Mouse (Mus musculus): Measurements from ENCODE around the gene Mtap. TPM values are rescaled to one million over a fixed set of nuclear protein-coding genes. Genes with fewer than 3 reads are reported as not detected.

The Mtap gene
- 13.0 and 17.3 TPM in 2 replicates for polyA plus RNA-seq (2015; fragmentation: Nextera tagmentation; extraction: Ambion mirVana)

GRCm38 (mm10) chr4:89136906-89137541 lies at the start of gene Mtap:
Mtap (plus strand) TSS chr4:89137122.
- Histone ChIP-seq H3K9me3 (replicated peaks; ENCODE audit: control insufficient read depth, low read length) (no peaks in the 10 kb centered on the region), H3K4me2 (ENCODE audit: low read depth, low read length) (peak within 1 kb of the TSS; percentile 77), H3K4me1 (ENCODE audit: control insufficient read depth, low read depth, low read length) (no peaks in the 10 kb centered on the region; the same call in 1 of the 2 replicates), H3K27me3 (ENCODE audit: control insufficient read depth, insufficient read depth, low read depth, low read length) (no peaks in the 10 kb centered on the region), H3K36me3 (ENCODE audit: control insufficient read depth, insufficient read depth) (no peaks in the 10 kb centered on the region), H3K9ac (ENCODE audit: low read depth, low read length) (peak within 1 kb of the TSS; percentile 63), H3K27ac (ENCODE audit: low read length) (peak within 1 kb of the TSS; percentile 69), H3K4me3 (ENCODE audit: low read depth, low read length) (peak within 1 kb of the TSS; percentile 76)
- WGBS (ENCODE audit: insufficient replicate concordance) = under 1% methylated on average over 31 of the region's 31 CpGs
- peak; percentile 85 for ATAC-seq (ENCODE audit: low read depth)

DNA sequence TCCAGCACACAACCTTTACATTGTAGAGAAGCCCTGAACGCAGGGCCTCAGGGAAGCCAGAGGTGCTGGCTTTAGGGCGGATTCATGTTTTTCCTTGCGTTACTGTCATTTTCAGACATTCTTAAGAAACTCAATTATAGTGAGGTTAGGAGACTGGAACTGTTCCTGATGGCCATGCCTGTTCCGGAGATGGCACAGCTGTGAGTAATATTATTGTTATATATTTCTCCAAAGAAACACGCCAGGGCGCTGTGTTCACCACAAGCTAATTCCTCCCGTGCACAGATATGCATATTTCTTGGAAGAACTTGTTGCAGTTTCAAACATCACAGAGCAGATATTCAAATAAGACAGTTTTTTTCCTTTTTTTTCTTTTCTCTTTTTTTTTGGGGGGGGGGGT lies 47.8 kb upstream of the Mtap start:
- no peak overlapping the region for H3K4me3 ChIP-seq (ENCODE audit: low read depth, low read length)
- H3K27ac ChIP-seq (ENCODE audit: low read length) = no peak overlapping the region
- H3K27me3 ChIP-seq (ENCODE audit: control insufficient read depth, insufficient read depth, low read depth, low read length) = no peaks in the 10 kb centered on the region
- no peaks in the 10 kb centered on the region for H3K4me1 ChIP-seq (ENCODE audit: control insufficient read depth, low read depth, low read length)
- ATAC-seq (ENCODE audit: low read depth) = no peak
- WGBS (ENCODE audit: insufficient replicate concordance) = 72% methylated on average over 7 of the region's 7 CpGs
- no peak overlapping the region for H3K9ac ChIP-seq (ENCODE audit: low read depth, low read length)
- H3K9me3 ChIP-seq (replicated peaks; ENCODE audit: control insufficient read depth, low read length) = no peaks in the 10 kb centered on the region
- no peak overlapping the region for H3K4me2 ChIP-seq (ENCODE audit: low read depth, low read length)
- no peaks in the 10 kb centered on the region for H3K36me3 ChIP-seq (ENCODE audit: control insufficient read depth, insufficient read depth)

- H3K4me2 ChIP-seq (ENCODE audit: low read depth, low read length) = no peak overlapping the region
- H3K9me3 ChIP-seq (replicated peaks; ENCODE audit: control insufficient read depth, low read length) = no peaks in the 10 kb centered on the region
- H3K9ac ChIP-seq (ENCODE audit: low read depth, low read length) = no peak overlapping the region
- no peak overlapping the region for H3K4me3 ChIP-seq (ENCODE audit: low read depth, low read length)
- WGBS (ENCODE audit: insufficient replicate concordance) = 61% methylated on average over 6 of the region's 6 CpGs
- no peaks in the 10 kb centered on the region for H3K4me1 ChIP-seq (ENCODE audit: control insufficient read depth, low read depth, low read length)
- no peaks in the 10 kb centered on the region for H3K27me3 ChIP-seq (ENCODE audit: control insufficient read depth, insufficient read depth, low read depth, low read length)
- H3K27ac ChIP-seq (ENCODE audit: low read length) = no peak overlapping the region
- no peaks in the 10 kb centered on the region for H3K36me3 ChIP-seq (ENCODE audit: control insufficient read depth, insufficient read depth)
- no peak for ATAC-seq (ENCODE audit: low read depth)
Measured at GRCm38 (mm10) chr4:89090217-89090616, 46.7 kb upstream of the Mtap start.

GRCm38 (mm10) chr4:89092153-89092552 lies 44.8 kb upstream of the Mtap start:
- no peaks in the 10 kb centered on the region for H3K36me3 ChIP-seq (ENCODE audit: control insufficient read depth, insufficient read depth)
- no peak overlapping the region for H3K4me3 ChIP-seq (ENCODE audit: low read depth, low read length)
- no peak for ATAC-seq (ENCODE audit: low read depth)
- H3K4me2 ChIP-seq (ENCODE audit: low read depth, low read length) = no peak overlapping the region
- 24% methylated on average over 5 of the region's 5 CpGs for WGBS (ENCODE audit: insufficient replicate concordance)
- H3K27ac ChIP-seq (ENCODE audit: low read length) = no peak overlapping the region
- no peak overlapping the region for H3K9ac ChIP-seq (ENCODE audit: low read depth, low read length)
- H3K4me1 ChIP-seq (ENCODE audit: control insufficient read depth, low read depth, low read length) = no peaks in the 10 kb centered on the region
- no peaks in the 10 kb centered on the region for H3K9me3 ChIP-seq (replicated peaks; ENCODE audit: control insufficient read depth, low read length)
- no peaks in the 10 kb centered on the region for H3K27me3 ChIP-seq (ENCODE audit: control insufficient read depth, insufficient read depth, low read depth, low read length)

- no peak for ATAC-seq (ENCODE audit: low read depth)
- Histone ChIP-seq H3K4me2 (ENCODE audit: low read depth, low read length) (no peak overlapping the region), H3K27ac (ENCODE audit: low read length) (no peak overlapping the region), H3K9me3 (replicated peaks; ENCODE audit: control insufficient read depth, low read length) (no peaks in the 10 kb centered on the region), H3K9ac (ENCODE audit: low read depth, low read length) (no peak overlapping the region), H3K27me3 (ENCODE audit: control insufficient read depth, insufficient read depth, low read depth, low read length) (no peaks in the 10 kb centered on the region), H3K4me3 (ENCODE audit: low read depth, low read length) (no peak overlapping the region), H3K4me1 (ENCODE audit: control insufficient read depth, low read depth, low read length) (no peaks in the 10 kb centered on the region), H3K36me3 (ENCODE audit: control insufficient read depth, insufficient read depth) (no peaks in the 10 kb centered on the region)
- 75% methylated on average over 5 of the region's 5 CpGs for WGBS (ENCODE audit: insufficient replicate concordance)
Measured at GRCm38 (mm10) chr4:89094773-89095172, 42.1 kb upstream of the Mtap start.

DNA sequence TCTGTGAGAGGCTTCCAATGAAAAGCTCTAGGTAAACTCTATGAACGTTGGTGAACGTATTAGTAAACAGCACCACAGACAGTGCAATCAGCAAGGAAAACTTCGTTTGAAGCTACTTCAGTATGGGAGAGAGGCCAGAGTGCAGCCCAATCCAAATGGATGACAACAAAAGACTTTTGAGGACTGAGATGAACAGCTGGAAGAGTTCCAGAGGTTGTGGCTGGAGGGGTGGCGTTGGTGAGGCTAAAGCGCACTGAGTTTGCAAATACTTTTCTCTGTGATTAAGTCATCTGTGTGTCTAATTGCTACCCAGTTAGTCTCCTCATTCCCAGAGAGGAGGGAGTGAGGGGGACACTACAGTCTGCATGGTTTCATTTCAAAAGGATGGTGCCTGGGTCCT lies 38.7 kb upstream of the Mtap start:
- 51% methylated on average over 5 of the region's 5 CpGs for WGBS (ENCODE audit: insufficient replicate concordance)

GRCm38 (mm10) chr4:89101276-89101675 lies 35.6 kb upstream of the Mtap start:
- Histone ChIP-seq H3K4me1 (ENCODE audit: control insufficient read depth, low read depth, low read length) (no peaks in the 10 kb centered on the region), H3K4me3 (ENCODE audit: low read depth, low read length) (no peak overlapping the region), H3K9me3 (replicated peaks; ENCODE audit: control insufficient read depth, low read length) (no peaks in the 10 kb centered on the region), H3K27ac (ENCODE audit: low read length) (no peak overlapping the region), H3K9ac (ENCODE audit: low read depth, low read length) (no peak overlapping the region), H3K36me3 (ENCODE audit: control insufficient read depth, insufficient read depth) (no peaks in the 10 kb centered on the region), H3K27me3 (ENCODE audit: control insufficient read depth, insufficient read depth, low read depth, low read length) (no peaks in the 10 kb centered on the region), H3K4me2 (ENCODE audit: low read depth, low read length) (no peak overlapping the region)
- 60% methylated on average over 3 of the region's 3 CpGs for WGBS (ENCODE audit: insufficient replicate concordance)
- no peak for ATAC-seq (ENCODE audit: low read depth)

More for the DNA sequence above, 38.7 kb upstream of the Mtap start:
- no peaks in the 10 kb centered on the region for H3K4me1 ChIP-seq (ENCODE audit: control insufficient read depth, low read depth, low read length)
- no peak overlapping the region for H3K9ac ChIP-seq (ENCODE audit: low read depth, low read length)
- no peak overlapping the region for H3K4me2 ChIP-seq (ENCODE audit: low read depth, low read length)
- H3K4me3 ChIP-seq (ENCODE audit: low read depth, low read length) = no peak overlapping the region
- no peak for ATAC-seq (ENCODE audit: low read depth)
- no peaks in the 10 kb centered on the region for H3K9me3 ChIP-seq (replicated peaks; ENCODE audit: control insufficient read depth, low read length)
- H3K27me3 ChIP-seq (ENCODE audit: control insufficient read depth, insufficient read depth, low read depth, low read length) = no peaks in the 10 kb centered on the region
- H3K27ac ChIP-seq (ENCODE audit: low read length) = no peak overlapping the region
- no peaks in the 10 kb centered on the region for H3K36me3 ChIP-seq (ENCODE audit: control insufficient read depth, insufficient read depth)

GRCm38 (mm10) chr4:89102283-89102682 lies 34.6 kb upstream of the Mtap start:
- H3K36me3 ChIP-seq (ENCODE audit: control insufficient read depth, insufficient read depth) = no peaks in the 10 kb centered on the region
- H3K27me3 ChIP-seq (ENCODE audit: control insufficient read depth, insufficient read depth, low read depth, low read length) = no peaks in the 10 kb centered on the region
- 64% methylated on average over 2 of the region's 2 CpGs for WGBS (ENCODE audit: insufficient replicate concordance)
- no peak overlapping the region for H3K4me3 ChIP-seq (ENCODE audit: low read depth, low read length)
- no peaks in the 10 kb centered on the region for H3K4me1 ChIP-seq (ENCODE audit: control insufficient read depth, low read depth, low read length)
- no peak overlapping the region for H3K27ac ChIP-seq (ENCODE audit: low read length)
- no peak overlapping the region for H3K9ac ChIP-seq (ENCODE audit: low read depth, low read length)
- H3K4me2 ChIP-seq (ENCODE audit: low read depth, low read length) = no peak overlapping the region
- ATAC-seq (ENCODE audit: low read depth) = no peak
- H3K9me3 ChIP-seq (replicated peaks; ENCODE audit: control insufficient read depth, low read length) = no peaks in the 10 kb centered on the region

GRCm38 (mm10) chr4:89105486-89105885 lies 31.4 kb upstream of the Mtap start:
- Histone ChIP-seq H3K4me2 (ENCODE audit: low read depth, low read length) (no peak overlapping the region), H3K36me3 (ENCODE audit: control insufficient read depth, insufficient read depth) (no peaks in the 10 kb centered on the region), H3K4me3 (ENCODE audit: low read depth, low read length) (no peak overlapping the region), H3K27me3 (ENCODE audit: control insufficient read depth, insufficient read depth, low read depth, low read length) (no peaks in the 10 kb centered on the region), H3K4me1 (ENCODE audit: control insufficient read depth, low read depth, low read length) (no peaks in the 10 kb centered on the region), H3K27ac (ENCODE audit: low read length) (no peak overlapping the region), H3K9me3 (replicated peaks; ENCODE audit: control insufficient read depth, low read length) (no peaks in the 10 kb centered on the region), H3K9ac (ENCODE audit: low read depth, low read length) (no peak overlapping the region)
- 13% methylated on average over 2 of the region's 2 CpGs for WGBS (ENCODE audit: insufficient replicate concordance)
- no peak for ATAC-seq (ENCODE audit: low read depth)
